Mouse (Mus musculus): ENCODE results near the gene Gm9944. TPM values are rescaled to one million over a fixed set of nuclear protein-coding genes. Genes with fewer than 3 reads are reported as not detected.
A peak's percentile ranks its signal among the peaks of the same experiment; 100 is the strongest.

Gm9944 gene
- polyA plus RNA-seq, 1 experiment from 2014 or later: not detected

DNA sequence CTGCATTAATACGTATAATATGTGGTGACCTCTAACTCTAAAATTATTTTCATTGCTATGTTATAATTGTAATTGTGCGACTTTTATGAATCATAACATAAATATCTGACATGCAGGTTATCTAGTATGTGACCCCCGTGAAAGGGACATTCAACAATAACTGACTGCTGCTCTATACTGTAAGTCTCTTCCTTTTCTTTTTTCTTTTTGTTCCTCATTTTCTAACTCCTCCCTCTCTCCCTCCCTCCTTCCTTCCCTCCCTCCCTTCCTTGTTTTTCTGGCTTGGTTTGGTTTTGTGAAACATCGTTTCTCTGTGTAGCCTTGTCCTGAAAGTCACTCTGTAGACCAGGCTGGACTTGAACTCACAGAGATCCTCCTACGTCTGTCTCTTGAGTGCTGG lies 28.5 kb downstream of the Gm9944 start:
- Histone ChIP-seq H3K9ac (no peak overlapping the region), H3K4me1 (replicated peaks) (no peaks in the 10 kb centered on the region), H3K9me3 (replicated peaks) (no peaks in the 10 kb centered on the region), H3K27me3 (replicated peaks) (no peaks in the 10 kb centered on the region), H3K4me2 (no peak overlapping the region), H3K27ac (ENCODE audit: poor library complexity, severe bottlenecking) (no peak overlapping the region), H3K4me3 (no peak overlapping the region), H3K36me3 (no peaks in the 10 kb centered on the region)
- no peak for ATAC-seq (ENCODE audit: insufficient number of reproducible peaks, low FRiP score)
- WGBS: 76% methylated on average over 5 of the region's 5 CpGs

DNA sequence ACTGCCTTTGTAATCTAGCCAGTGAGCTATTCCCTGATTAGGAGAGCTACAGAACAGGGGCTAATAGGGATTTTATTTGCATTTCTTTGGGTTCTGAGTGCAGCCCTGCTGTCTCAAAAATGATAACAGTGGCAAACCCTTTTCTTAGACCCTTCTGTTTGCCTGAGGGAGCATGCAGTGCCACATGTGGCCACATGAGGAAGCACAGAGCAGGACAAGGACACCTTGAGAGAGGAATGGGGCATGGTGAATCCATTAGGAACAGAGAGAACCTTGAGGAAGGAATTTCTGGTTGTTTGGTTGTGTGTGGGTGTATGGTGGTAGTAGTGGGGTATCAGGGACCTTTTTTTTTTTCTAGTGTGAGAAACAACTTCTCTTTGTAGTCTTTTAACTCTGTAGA lies 32.5 kb downstream of the Gm9944 start:
- Histone ChIP-seq H3K9me3 (replicated peaks) (no peaks in the 10 kb centered on the region), H3K9ac (no peak overlapping the region), H3K36me3 (no peaks in the 10 kb centered on the region), H3K27ac (ENCODE audit: poor library complexity, severe bottlenecking) (no peak overlapping the region), H3K27me3 (replicated peaks) (no peaks in the 10 kb centered on the region), H3K4me1 (replicated peaks) (no peaks in the 10 kb centered on the region), H3K4me3 (no peak overlapping the region), H3K4me2 (no peak overlapping the region)
- ATAC-seq (ENCODE audit: insufficient number of reproducible peaks, low FRiP score): no peak

- H3K9me3 ChIP-seq (replicated peaks): no peaks in the 10 kb centered on the region
- H3K27ac ChIP-seq (ENCODE audit: poor library complexity, severe bottlenecking): no peak within 1 kb of the TSS
- no peak for ATAC-seq (ENCODE audit: insufficient number of reproducible peaks, low FRiP score)
- H3K4me2 ChIP-seq: no peak within 1 kb of the TSS
- H3K4me1 ChIP-seq (replicated peaks): peaks cover 6% of the 10 kb centered on the region; the same call in 1 of the 2 replicates
- no peak within 1 kb of the TSS for H3K4me3 ChIP-seq
- H3K27me3 ChIP-seq (replicated peaks): no peaks in the 10 kb centered on the region
- no peak within 1 kb of the TSS for H3K9ac ChIP-seq
- 60% methylated on average over 9 of the region's 9 CpGs for WGBS
- H3K36me3 ChIP-seq: no peaks in the 10 kb centered on the region
Measured at GRCm38 (mm10) chr4:144408290-144408689, 44.8 kb downstream of the Gm9944 start, which contains the start of gene Pramef12. Gene Pramef12, minus strand, starts transcription at chr4:144408464.

- Histone ChIP-seq H3K9me3 (replicated peaks) (no peaks in the 10 kb centered on the region), H3K27ac (ENCODE audit: poor library complexity, severe bottlenecking) (no peak overlapping the region), H3K4me3 (no peak overlapping the region), H3K27me3 (replicated peaks) (no peaks in the 10 kb centered on the region), H3K4me1 (replicated peaks) (peaks cover 8% of the 10 kb centered on the region; the same call in 1 of the 2 replicates), H3K4me2 (no peak overlapping the region), H3K9ac (no peak overlapping the region), H3K36me3 (no peaks in the 10 kb centered on the region)
- no peak for ATAC-seq (ENCODE audit: insufficient number of reproducible peaks, low FRiP score)
- 62% methylated on average over 3 of the region's 3 CpGs for WGBS
Measured at GRCm38 (mm10) chr4:144406261-144406660, 46.9 kb downstream of the Gm9944 start.

DNA sequence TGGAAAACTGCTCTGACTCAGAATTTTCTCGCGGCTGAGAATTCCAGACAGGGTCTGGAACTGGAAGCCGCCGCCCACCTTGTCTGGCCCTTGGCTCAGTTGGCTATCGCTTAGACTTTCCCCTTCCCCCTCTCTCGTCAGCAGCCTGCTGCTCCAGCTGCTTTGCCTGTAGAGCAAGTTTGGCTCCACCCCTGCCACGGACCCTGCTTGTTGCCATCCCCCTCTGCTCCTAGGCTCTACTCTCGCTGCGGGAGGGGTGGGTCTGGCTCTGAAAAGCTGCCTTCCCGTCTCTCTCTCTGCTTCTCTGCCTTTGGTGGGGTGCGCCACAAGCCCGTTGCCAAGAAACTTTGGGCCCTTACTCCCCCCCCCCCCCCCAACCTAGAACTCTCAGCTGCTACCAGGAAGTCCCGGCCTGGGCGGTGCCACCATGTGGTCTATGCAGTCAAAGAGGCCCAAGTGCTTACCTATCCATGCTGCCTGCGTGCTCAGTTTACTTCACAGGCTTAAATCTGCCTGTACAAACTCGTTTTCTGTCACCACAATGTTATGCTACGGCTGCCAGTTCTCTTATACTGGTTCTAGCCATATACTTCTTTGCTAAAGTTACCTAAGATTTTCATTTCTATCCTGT lies 48.5 kb downstream of the Gm9944 start:
- H3K4me2 ChIP-seq: peak overlapping the region; percentile 69
- no peaks in the 10 kb centered on the region for H3K27me3 ChIP-seq (replicated peaks)
- H3K36me3 ChIP-seq: no peaks in the 10 kb centered on the region
- peak overlapping the region; percentile 39 for H3K27ac ChIP-seq (ENCODE audit: poor library complexity, severe bottlenecking)
- no peaks in the 10 kb centered on the region for H3K9me3 ChIP-seq (replicated peaks)
- peaks cover 8% of the 10 kb centered on the region; the same call in 1 of the 2 replicates for H3K4me1 ChIP-seq (replicated peaks)
- peak overlapping the region; percentile 42; the same call in 1 of the 2 replicates for H3K9ac ChIP-seq
- ATAC-seq (ENCODE audit: insufficient number of reproducible peaks, low FRiP score): peak; percentile 83
- H3K4me3 ChIP-seq: peak overlapping the region; percentile 50
- 8% methylated on average over 17 of the region's 17 CpGs for WGBS

Other genes with a start within 250 kb of the Gm9944 start
- gene C87977, start 240.0 kb downstream of the Gm9944 start, polyA plus RNA-seq (2016; fragmentation: Nextera tagmentation; extraction: Ambion mirVana): not detected in 2 replicates
- gene Pramel5, start 172.8 kb downstream of the Gm9944 start, polyA plus RNA-seq (2016; fragmentation: Nextera tagmentation; extraction: Ambion mirVana): not detected in 2 replicates
- gene Gm13128, start 123.1 kb downstream of the Gm9944 start, polyA plus RNA-seq (2016; fragmentation: Nextera tagmentation; extraction: Ambion mirVana): not detected in 2 replicates
- gene Gm13119, start 95.4 kb downstream of the Gm9944 start, polyA plus RNA-seq (2016; fragmentation: Nextera tagmentation; extraction: Ambion mirVana): not detected in 2 replicates
- gene Pramef20, start 75.4 kb downstream of the Gm9944 start, polyA plus RNA-seq (2016; fragmentation: Nextera tagmentation; extraction: Ambion mirVana): not detected in 2 replicates
- 0.06 and 0.12 TPM in 2 replicates for gene Pramef12, start 44.9 kb downstream of the Gm9944 start, polyA plus RNA-seq (2016; fragmentation: Nextera tagmentation; extraction: Ambion mirVana)
- gene 1700012P22Rik, start 14.5 kb downstream of the Gm9944 start, polyA plus RNA-seq (2016; fragmentation: Nextera tagmentation; extraction: Ambion mirVana): not detected in 2 replicates
- gene Aadacl3, start 10.4 kb upstream of the Gm9944 start, polyA plus RNA-seq (2016; fragmentation: Nextera tagmentation; extraction: Ambion mirVana): not detected in 2 replicates
- not detected in 2 replicates for gene 9430007A20Rik, start 66.5 kb upstream of the Gm9944 start, polyA plus RNA-seq (2016; fragmentation: Nextera tagmentation; extraction: Ambion mirVana)
- gene Gm13124, start 111.8 kb upstream of the Gm9944 start, polyA plus RNA-seq (2016; fragmentation: Nextera tagmentation; extraction: Ambion mirVana): not detected in 2 replicates
- not detected in 2 replicates for gene Aadacl4, start 160.4 kb upstream of the Gm9944 start, polyA plus RNA-seq (2016; fragmentation: Nextera tagmentation; extraction: Ambion mirVana)
- gene Gm436, start 233.1 kb upstream of the Gm9944 start, polyA plus RNA-seq (2016; fragmentation: Nextera tagmentation; extraction: Ambion mirVana): not detected in 2 replicates